Mouse (Mus musculus) kidney, adult 2 months (tissue): Measurements from ENCODE around the gene Fam208a.

ENCODE experiments used
- CTCF ChIP-seq: fragments of 200-500 bp; conservative IDR thresholded peaks from 2 replicates; pipeline ENCODE4 v1.5.1; 2011; ENCODE audit warnings: low read depth, mild to moderate bottlenecking, control low read depth, low read length, moderate library complexity, mixed read lengths; ENCODE audit not compliant: insufficient read depth, insufficient read length
- POLR2A ChIP-seq: fragments of 200-500 bp; IDR thresholded peaks from one replicate; pipeline ENCODE4 v1.6.1; 2011; ENCODE audit warnings: low read depth, low read length, control low read depth

GRCm38 (mm10) chr14:27436116-27436515 is 7.5 kb downstream of the Fam208a start:
- TF ChIP-seq CTCF = no peak
- no peak for TF ChIP-seq POLR2A
